Mouse (Mus musculus) intestine, embryonic 16.5 days (tissue): Measurements from ENCODE around the gene Lim2. TPM values are rescaled to one million over a fixed set of nuclear protein-coding genes. Genes with fewer than 3 reads are reported as not detected.
"Not testable (repeated sequence)": the region's sequence is repeated elsewhere in the genome, so short reads cannot be mapped to it uniquely, and the experiment has no call there.

Source experiments
- ATAC-seq: fragments of 200-750 bp; cut with Nextera tagmentation; 2 replicates; pipeline ENCODE4 v1.8.0; 2017; ENCODE audit warnings: moderate TSS enrichment, moderate library complexity
- H3K27ac ChIP-seq: fragments of 300-500 bp; sonication (generic); 2 replicates; pipeline ENCODE4 v1.5.1; 2014; ENCODE audit warnings: mild to moderate bottlenecking, low read length
- H3K27me3 ChIP-seq: fragments of 300-500 bp; sonication (generic); replicated peaks from 2 replicates; pipeline ENCODE4 v1.6.1; 2014; ENCODE audit warnings: low read length, control low read depth, mixed read lengths; ENCODE audit not compliant: control insufficient read depth, insufficient read depth
- H3K36me3 ChIP-seq: fragments of 300-500 bp; sonication (generic); 2 replicates; pipeline ENCODE4 v1.6.1; 2014; ENCODE audit warnings: low read length, control low read depth; ENCODE audit not compliant: control insufficient read depth, insufficient read depth
- H3K4me1 ChIP-seq: fragments of 300-500 bp; sonication (generic); 2 replicates; pipeline ENCODE4 v1.6.1; 2014; ENCODE audit warnings: low read length, control low read depth, mixed read lengths; ENCODE audit not compliant: control insufficient read depth, insufficient read depth
- H3K4me2 ChIP-seq: fragments of 300-500 bp; sonication (generic); 2 replicates; pipeline ENCODE4 v1.6.1; 2014; ENCODE audit warnings: low read depth, low read length, control low read depth
- H3K4me3 ChIP-seq: fragments of 300-500 bp; sonication (generic); 2 replicates; pipeline ENCODE4 v1.5.1; 2014; ENCODE audit warnings: mild to moderate bottlenecking, low read length
- H3K9ac ChIP-seq: fragments of 300-500 bp; sonication (generic); 2 replicates; pipeline ENCODE4 v1.6.1; 2014; ENCODE audit warnings: low read depth, low read length
- H3K9me3 ChIP-seq: fragments of 300-500 bp; sonication (generic); 2 replicates; pipeline ENCODE4 v1.6.1; 2016; ENCODE audit warnings: low read length, control low read depth; ENCODE audit not compliant: control insufficient read depth
- WGBS: fragments of 180-500 bp; shearing (Covaris S2); extraction: QIAGEN DNeasy Blood & Tissue Kit; methylation state at CpG from one replicate; pipeline ENCODE4 v1.1.7; 2014; 5-methylcytosine and 5-hydroxymethylcytosine counted together
- polyA plus RNA-seq: library from polyadenylated mRNA; unstranded; fragments of >200 nt; fragmentation: Nextera tagmentation; extraction: Ambion mirVana; gene quantifications from 2 replicates; pipeline ENCODE4 v1.2.1, GENCODE M21; 2015

The Lim2 gene
- polyA plus RNA-seq, result 0.26 and 0.61 TPM in 2 replicates

GRCm38 (mm10) chr7:43427406-43427805 lies at the start of gene Lim2:
Gene Lim2 (plus strand): TSS chr7:43427670.
- no peak for ATAC-seq
- no peaks in the 10 kb centered on the region for H3K27me3 ChIP-seq
- H3K36me3 ChIP-seq, result no peaks in the 10 kb centered on the region
- 0 out of 2 replicates have a peak, but pooled peaks cover 5% of the 10 kb centered on the region for H3K9me3 ChIP-seq
- no peak within 1 kb of the TSS for H3K4me3 ChIP-seq
- H3K27ac ChIP-seq, result no peak within 1 kb of the TSS
- H3K4me1 ChIP-seq, result no peaks in the 10 kb centered on the region
- 79% methylated on average over 8 of the region's 8 CpGs for WGBS
- no peak within 1 kb of the TSS for H3K9ac ChIP-seq
- H3K4me2 ChIP-seq, result no peak within 1 kb of the TSS

DNA sequence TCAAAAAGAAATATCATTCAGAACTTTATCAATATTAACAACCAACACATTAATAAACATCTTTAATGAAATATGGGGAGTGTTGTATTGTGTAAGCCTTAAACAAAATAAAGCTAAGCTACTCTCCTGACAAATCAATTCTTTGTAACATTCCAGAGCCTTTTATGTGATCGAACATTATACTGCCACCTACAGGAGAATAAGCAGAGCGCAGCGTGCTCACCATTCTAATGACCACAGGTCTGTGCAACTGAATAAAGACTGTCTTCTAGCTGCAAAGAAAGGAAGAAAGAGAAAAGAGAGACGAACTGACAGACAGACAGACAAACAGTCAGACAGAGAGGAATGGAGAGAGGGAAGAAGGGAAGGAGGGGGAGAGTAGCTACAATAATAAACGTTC lies 49.2 kb upstream of the Lim2 start:
- H3K9me3 ChIP-seq, result no peaks in the 10 kb centered on the region
- no peaks in the 10 kb centered on the region for H3K4me1 ChIP-seq
- H3K9ac ChIP-seq, result no peak overlapping the region
- H3K27ac ChIP-seq, result no peak overlapping the region
- H3K4me2 ChIP-seq, result no peak overlapping the region
- H3K36me3 ChIP-seq, result no peaks in the 10 kb centered on the region
- no peaks in the 10 kb centered on the region for H3K27me3 ChIP-seq
- ATAC-seq, result no peak
- WGBS, result 16% methylated on average over 5 of the region's 5 CpGs
- H3K4me3 ChIP-seq, result no peak overlapping the region

DNA sequence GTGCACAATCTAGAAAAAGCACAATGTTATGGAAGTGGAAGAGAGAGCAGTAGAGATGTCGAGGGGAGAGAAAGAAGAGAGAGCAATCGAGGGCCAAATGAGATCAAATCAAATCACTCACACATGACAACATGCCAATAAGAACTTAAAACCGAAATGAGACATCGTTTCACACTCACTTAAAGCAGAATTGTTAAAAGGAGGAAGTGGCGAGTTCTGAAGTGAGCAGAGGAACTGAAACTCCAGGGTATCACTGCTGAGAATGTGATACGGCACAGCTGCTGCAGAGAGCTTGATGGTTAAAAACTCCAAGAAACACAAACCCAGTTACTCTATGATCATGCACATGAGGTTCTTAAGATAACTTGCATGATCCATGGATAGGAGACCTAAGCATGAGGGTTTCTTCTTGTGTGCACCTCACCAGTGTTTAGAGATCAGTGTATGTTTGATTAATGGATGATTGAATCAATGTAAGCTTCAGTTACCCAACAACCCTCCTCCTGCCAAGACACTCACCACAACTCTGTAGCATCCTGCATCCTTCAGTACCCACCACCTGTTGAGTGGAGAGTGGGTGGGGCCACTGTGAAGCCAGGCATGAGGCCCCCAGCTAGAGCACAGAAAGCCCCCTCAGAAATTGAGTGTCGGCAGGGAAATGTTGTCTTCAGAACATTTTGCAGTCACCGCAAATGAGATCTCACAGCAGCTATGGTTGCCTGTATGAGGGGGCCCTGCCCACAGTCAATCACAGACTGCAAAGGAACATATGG lies 34.9 kb upstream of the Lim2 start:
- Histone ChIP-seq H3K4me3 (no peak overlapping the region), H3K27me3 (no peaks in the 10 kb centered on the region), H3K4me1 (no peaks in the 10 kb centered on the region), H3K9ac (no peak overlapping the region), H3K9me3 (no peaks in the 10 kb centered on the region), H3K36me3 (no peaks in the 10 kb centered on the region), H3K27ac (no peak overlapping the region), H3K4me2 (no peak overlapping the region)
- WGBS, result 77% methylated on average over 8 of the region's 8 CpGs
- no peak for ATAC-seq

GRCm38 (mm10) chr7:43399501-43399900 lies 28.0 kb upstream of the Lim2 start:
- no peaks in the 10 kb centered on the region for H3K27me3 ChIP-seq
- 85% methylated on average over 2 of the region's 2 CpGs for WGBS

DNA sequence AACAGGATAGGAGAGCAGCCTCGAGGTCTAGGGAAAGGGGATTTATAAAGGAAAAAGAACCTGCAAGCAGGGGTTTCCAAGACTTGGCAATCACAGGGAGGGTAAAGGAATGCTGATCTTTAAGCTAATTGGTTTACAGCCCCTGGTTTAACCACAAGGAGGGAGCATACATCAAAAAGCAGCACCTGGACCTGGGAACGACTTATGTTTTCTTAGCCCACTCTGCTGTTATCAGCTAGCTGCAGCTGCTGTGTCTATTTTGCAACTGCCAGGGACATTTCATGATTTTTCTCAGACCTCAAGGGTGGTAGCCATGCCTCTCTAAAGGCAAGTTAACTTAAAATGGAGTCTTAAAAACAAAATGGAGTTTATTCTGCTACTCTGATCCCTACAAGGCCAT lies 24.8 kb upstream of the Lim2 start:
- no peak overlapping the region for H3K4me3 ChIP-seq
- no peaks in the 10 kb centered on the region for H3K9me3 ChIP-seq
- ATAC-seq, result no peak
- H3K4me1 ChIP-seq, result no peaks in the 10 kb centered on the region
- H3K27me3 ChIP-seq, result no peaks in the 10 kb centered on the region
- 17% methylated on average over 2 of the region's 2 CpGs for WGBS
- no peak overlapping the region for H3K4me2 ChIP-seq
- H3K36me3 ChIP-seq, result no peaks in the 10 kb centered on the region
- H3K27ac ChIP-seq, result no peak overlapping the region
- no peak overlapping the region for H3K9ac ChIP-seq

More at GRCm38 (mm10) chr7:43399501-43399900, 28.0 kb upstream of the Lim2 start:
- H3K9me3 ChIP-seq, result no peaks in the 10 kb centered on the region
- ATAC-seq, result no peak
- no peaks in the 10 kb centered on the region for H3K36me3 ChIP-seq
- no peaks in the 10 kb centered on the region for H3K4me1 ChIP-seq
- H3K27ac ChIP-seq, result no peak overlapping the region
- no peak overlapping the region for H3K4me2 ChIP-seq
- H3K4me3 ChIP-seq, result no peak overlapping the region
- no peak overlapping the region for H3K9ac ChIP-seq

- Histone ChIP-seq H3K9me3 (no peaks in the 10 kb centered on the region), H3K36me3 (no peaks in the 10 kb centered on the region), H3K4me2 (no peak overlapping the region), H3K27ac (no peak overlapping the region), H3K4me3 (no peak overlapping the region), H3K9ac (no peak overlapping the region), H3K4me1 (no peaks in the 10 kb centered on the region), H3K27me3 (no peaks in the 10 kb centered on the region)
- WGBS, result 71% methylated on average over 3 of the region's 3 CpGs
- ATAC-seq, result no peak
Observed at GRCm38 (mm10) chr7:43407573-43407972, 19.9 kb upstream of the Lim2 start.

- Histone ChIP-seq H3K4me2 (no peak within 1 kb of the TSS), H3K4me3 (no peak within 1 kb of the TSS), H3K9ac (no peak within 1 kb of the TSS), H3K36me3 (no peaks in the 10 kb centered on the region), H3K4me1 (no peaks in the 10 kb centered on the region), H3K9me3 (no peaks in the 10 kb centered on the region), H3K27me3 (no peaks in the 10 kb centered on the region), H3K27ac (no peak within 1 kb of the TSS)
- WGBS, result 71% methylated on average over 4 of the region's 4 CpGs
- ATAC-seq, result no peak
Observed at GRCm38 (mm10) chr7:43408131-43408553, 19.3 kb upstream of the Lim2 start, which contains the start of gene Siglecg. Gene Siglecg (plus strand): TSS chr7:43408204.

DNA sequence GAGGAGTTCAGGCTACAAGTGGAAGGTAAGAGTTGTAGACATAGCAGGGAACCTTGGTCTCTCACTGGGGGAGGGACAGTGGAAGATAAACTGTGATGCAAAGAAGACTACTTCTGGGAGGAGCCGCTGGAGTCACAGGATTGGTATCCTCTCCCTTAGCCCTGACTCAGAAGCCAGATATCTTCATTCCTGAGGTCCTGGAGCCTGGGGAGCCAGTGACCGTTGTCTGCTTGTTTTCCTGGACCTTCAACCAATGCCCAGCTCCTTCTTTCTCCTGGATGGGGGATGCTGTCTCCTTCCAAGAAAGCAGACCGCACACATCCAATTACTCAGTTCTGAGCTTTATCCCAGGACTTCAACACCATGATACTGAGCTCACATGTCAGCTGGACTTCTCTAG lies 18.4 kb upstream of the Lim2 start:
- Histone ChIP-seq H3K4me3 (no peak overlapping the region), H3K4me2 (no peak overlapping the region), H3K27me3 (no peaks in the 10 kb centered on the region), H3K9me3 (no peaks in the 10 kb centered on the region), H3K36me3 (no peaks in the 10 kb centered on the region), H3K4me1 (no peaks in the 10 kb centered on the region), H3K27ac (no peak overlapping the region), H3K9ac (no peak overlapping the region)
- ATAC-seq, result no peak
- 83% methylated on average over 3 of the region's 3 CpGs for WGBS

- H3K4me1 ChIP-seq, H3K9me3 ChIP-seq, H3K36me3 ChIP-seq, H3K27ac ChIP-seq, ATAC-seq, H3K27me3 ChIP-seq, H3K9ac ChIP-seq, H3K4me3 ChIP-seq, H3K4me2 ChIP-seq: not testable (repeated sequence)
- 31% methylated on average over 4 of the region's 4 CpGs for WGBS
Observed at GRCm38 (mm10) chr7:43411724-43412123, 15.7 kb upstream of the Lim2 start.

DNA sequence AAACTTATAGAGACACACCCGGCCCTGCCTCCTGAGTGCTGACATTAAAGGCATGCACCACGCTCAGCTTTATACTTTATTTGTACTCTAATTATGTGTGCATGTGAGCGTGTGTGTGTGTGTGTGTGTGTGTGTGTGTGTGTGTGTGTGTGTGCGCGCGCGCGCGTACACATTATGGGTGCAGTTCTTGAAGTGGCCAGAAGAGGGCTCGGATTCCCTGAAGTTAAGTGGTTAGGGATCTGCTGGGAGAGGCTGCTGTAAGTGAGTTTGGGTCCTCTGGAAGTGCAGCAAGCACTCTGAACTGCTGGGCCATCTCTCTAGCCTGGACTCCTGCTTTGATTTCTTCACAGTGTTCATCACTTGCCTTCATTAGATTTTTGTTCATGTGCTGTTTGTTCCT lies 10.2 kb upstream of the Lim2 start:
- Histone ChIP-seq H3K4me3 (no peak overlapping the region), H3K36me3 (no peaks in the 10 kb centered on the region), H3K4me1 (no peaks in the 10 kb centered on the region), H3K9ac (no peak overlapping the region), H3K4me2 (no peak overlapping the region), H3K9me3 (no peaks in the 10 kb centered on the region), H3K27me3 (no peaks in the 10 kb centered on the region), H3K27ac (no peak overlapping the region)
- ATAC-seq, result no peak
- WGBS, result 80% methylated on average over 10 of the region's 10 CpGs
